Mouse (Mus musculus) heart, embryonic 10.5 days (tissue): ENCODE data around the gene Zfp711. TPM values are rescaled to one million over a fixed set of nuclear protein-coding genes. Genes with fewer than 3 reads are reported as not detected.

Source experiments
- DNase-seq: peaks from one replicate; pipeline ENCODE4 v3.0.0-alpha.2; 2017; ENCODE audit warnings: low spot score
- H3K27ac ChIP-seq: fragments of 300-500 bp; sonication (generic); 2 replicates; pipeline ENCODE4 v1.5.1; 2016; ENCODE audit warnings: mild to moderate bottlenecking
- H3K27me3 ChIP-seq: fragments of 300-500 bp; sonication (generic); 2 replicates; pipeline ENCODE4 v1.6.1; 2016; ENCODE audit warnings: mild to moderate bottlenecking; ENCODE audit not compliant: poor library complexity, insufficient read depth, severe bottlenecking
- H3K36me3 ChIP-seq: fragments of 300-500 bp; sonication (generic); 2 replicates; pipeline ENCODE4 v1.6.1; 2016; ENCODE audit warnings: mild to moderate bottlenecking, moderate library complexity
- H3K4me1 ChIP-seq: fragments of 300-500 bp; sonication (generic); 2 replicates; pipeline ENCODE4 v1.6.1; 2016; ENCODE audit warnings: mild to moderate bottlenecking
- H3K4me3 ChIP-seq: fragments of 300-500 bp; sonication (generic); 2 replicates; pipeline ENCODE4 v1.5.1; 2016; ENCODE audit warnings: mild to moderate bottlenecking, moderate library complexity
- H3K9me3 ChIP-seq: fragments of 300-500 bp; sonication (generic); 2 replicates; pipeline ENCODE4 v1.6.1; 2016; ENCODE audit warnings: mild to moderate bottlenecking, moderate library complexity
- WGBS: fragments of 180-500 bp; shearing (Covaris S2); methylation state at CpG from one replicate; pipeline ENCODE4 v1.1.7; 2016; 5-methylcytosine and 5-hydroxymethylcytosine counted together
- polyA plus RNA-seq: library from polyadenylated mRNA; unstranded; fragments of >200 nt; fragmentation: Nextera tagmentation; extraction: Ambion mirVana; gene quantifications from 2 replicates; pipeline ENCODE4 v1.2.1, GENCODE M21; 2016

The Zfp711 gene
- 9.3 and 10.1 TPM in 2 replicates for polyA plus RNA-seq

GRCm38 (mm10) chrX:112600511-112601305 lies at the start of gene Zfp711:
TSS of gene Zfp711 (plus strand) at chrX:112600526.
- WGBS = 13% methylated on average over 76 of the region's 79 CpGs
- DNase-seq = peak; percentile 92
- Histone ChIP-seq H3K27ac (peak within 1 kb of the TSS; percentile 88), H3K4me1 (no peaks in the 10 kb centered on the region), H3K36me3 (no peaks in the 10 kb centered on the region), H3K9me3 (no peaks in the 10 kb centered on the region), H3K27me3 (no peaks in the 10 kb centered on the region), H3K4me3 (peak within 1 kb of the TSS; percentile 68)

- Histone ChIP-seq H3K27ac (no peak overlapping the region), H3K9me3 (no peaks in the 10 kb centered on the region), H3K4me1 (no peaks in the 10 kb centered on the region), H3K27me3 (no peaks in the 10 kb centered on the region), H3K36me3 (no peaks in the 10 kb centered on the region), H3K4me3 (no peak overlapping the region)
- 87% methylated on average over 2 of the region's 2 CpGs for WGBS
- DNase-seq = no peak
Measured at GRCm38 (mm10) chrX:112567716-112568115, 32.6 kb upstream of the Zfp711 start.

GRCm38 (mm10) chrX:112601306-112602120 lies 1.2 kb downstream of the Zfp711 start:
- Histone ChIP-seq H3K36me3 (no peaks in the 10 kb centered on the region), H3K27me3 (no peaks in the 10 kb centered on the region), H3K4me1 (no peaks in the 10 kb centered on the region), H3K27ac (peak overlapping the region; percentile 88), H3K4me3 (peak overlapping the region; percentile 68), H3K9me3 (no peaks in the 10 kb centered on the region)
- 15% methylated on average over 67 of the region's 81 CpGs for WGBS
- DNase-seq = no peak

- Histone ChIP-seq H3K27ac (no peak overlapping the region), H3K4me3 (no peak overlapping the region), H3K4me1 (no peaks in the 10 kb centered on the region), H3K36me3 (no peaks in the 10 kb centered on the region), H3K9me3 (no peaks in the 10 kb centered on the region), H3K27me3 (no peaks in the 10 kb centered on the region)
- WGBS = 47% methylated on average over 1 of the region's 1 CpGs
- no peak for DNase-seq
Measured at GRCm38 (mm10) chrX:112675525-112675924, 75.2 kb downstream of the Zfp711 start.

- WGBS = 34% methylated on average over 5 of the region's 5 CpGs
- Histone ChIP-seq H3K27ac (no peak overlapping the region), H3K4me3 (no peak overlapping the region), H3K4me1 (no peaks in the 10 kb centered on the region), H3K36me3 (no peaks in the 10 kb centered on the region), H3K27me3 (no peaks in the 10 kb centered on the region), H3K9me3 (no peaks in the 10 kb centered on the region)
- DNase-seq = no peak
Measured at GRCm38 (mm10) chrX:112680605-112681004, 80.3 kb downstream of the Zfp711 start.

Other genes starting within 250 kb of the Zfp711 start
- not detected in 2 replicates for gene Satl1, start 193.7 kb upstream of the Zfp711 start, polyA plus RNA-seq
- gene 2010106E10Rik, start 105.3 kb upstream of the Zfp711 start, polyA plus RNA-seq = not detected in 2 replicates
- 0.11 TPM in 1 of 2 replicates, not detected in the other for gene Pof1b, start 98.1 kb downstream of the Zfp711 start, polyA plus RNA-seq